Mouse (Mus musculus): Measurements from ENCODE around the gene 1700109H08Rik.

- TF ChIP-seq CTCF (IDR thresholded peaks at IDR 0.05; ENCODE audit: borderline replicate concordance, control insufficient read depth, extremely low read depth, insufficient read depth, low read length, poor library complexity) (no peak), POLR2A (IDR thresholded peaks at IDR 0.05; ENCODE audit: control insufficient read depth, extremely low read depth, insufficient read depth, low read length, poor library complexity) (no peak)
Measured at GRCm38 (mm10) chr5:3527041-3527691, 44.2 kb upstream of the 1700109H08Rik start.

Measured in thymus, adult 2 months (tissue).